Mouse (Mus musculus): Measurements from ENCODE around the gene Slco4a1. TPM values are rescaled to one million over a fixed set of nuclear protein-coding genes. Genes with fewer than 3 reads are reported as not detected.

Slco4a1 gene
- polyA plus RNA-seq, 1 experiment from 2014 or later = 0.86 TPM

Other genes with a start within 250 kb of the Slco4a1 start
- gene Lama5, start 230.4 kb upstream of the Slco4a1 start, polyA plus RNA-seq (2015; fragmentation: Nextera tagmentation; extraction: Ambion mirVana) = 2.0 and 2.6 TPM in 2 replicates
- 262 and 314 TPM in 2 replicates for gene Rps21, start 198.9 kb upstream of the Slco4a1 start, polyA plus RNA-seq (2015; fragmentation: Nextera tagmentation; extraction: Ambion mirVana)
- 1.3 and 1.7 TPM in 2 replicates for gene Cables2, start 182.7 kb upstream of the Slco4a1 start, polyA plus RNA-seq (2015; fragmentation: Nextera tagmentation; extraction: Ambion mirVana)
- not detected in 2 replicates for gene Rbbp8nl, start 166.4 kb upstream of the Slco4a1 start, polyA plus RNA-seq (2015; fragmentation: Nextera tagmentation; extraction: Ambion mirVana)
- gene Gata5, start 121.5 kb upstream of the Slco4a1 start, polyA plus RNA-seq (2015; fragmentation: Nextera tagmentation; extraction: Ambion mirVana) = 0.16 and 0.38 TPM in 2 replicates
- 0.02 TPM in 1 of 2 replicates, not detected in the other for gene Ntsr1, start 43.7 kb downstream of the Slco4a1 start, polyA plus RNA-seq (2015; fragmentation: Nextera tagmentation; extraction: Ambion mirVana)
- gene Mrgbp, start 125.1 kb downstream of the Slco4a1 start, polyA plus RNA-seq (2015; fragmentation: Nextera tagmentation; extraction: Ambion mirVana) = 6.6 and 7.4 TPM in 2 replicates
- 21.1 and 22.5 TPM in 2 replicates for gene Ogfr, start 133.0 kb downstream of the Slco4a1 start, polyA plus RNA-seq (2015; fragmentation: Nextera tagmentation; extraction: Ambion mirVana)
- 0.78 and 1.3 TPM in 2 replicates for gene Col9a3, start 141.5 kb downstream of the Slco4a1 start, polyA plus RNA-seq (2015; fragmentation: Nextera tagmentation; extraction: Ambion mirVana)
- gene Tcfl5, start 186.5 kb downstream of the Slco4a1 start, polyA plus RNA-seq (2015; fragmentation: Nextera tagmentation; extraction: Ambion mirVana) = 0.07 TPM in 1 of 2 replicates, not detected in the other